In the genomic region with DNA sequence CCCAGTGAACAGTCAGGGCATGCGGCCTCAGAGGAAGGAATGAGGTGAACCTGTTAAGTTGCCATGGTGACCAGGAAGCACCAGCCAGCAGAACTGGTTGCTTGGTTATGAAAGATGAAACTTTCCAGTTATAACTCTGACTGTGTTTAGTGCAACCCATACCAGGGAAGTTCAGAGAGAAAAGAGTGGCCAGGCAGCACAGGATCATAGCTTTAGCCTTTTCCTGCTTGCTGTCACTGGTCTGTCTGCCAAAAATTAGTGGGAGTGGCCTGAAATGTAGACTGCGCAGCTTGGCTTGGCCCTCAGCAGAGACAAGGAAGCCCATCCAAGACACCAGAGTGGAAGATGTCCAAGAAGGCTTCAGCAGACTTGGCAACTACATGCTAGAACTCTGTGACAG, we compare ENCODE assay signal across 8 mouse cellular contexts.
A peak's percentile ranks its signal among the peaks of the same experiment; 100 is the strongest.
DNase-seq lines count a peak whose midpoint lies in the region; ATAC-seq lines count a peak whose summit lies in the region.

No protein-coding gene starts in this region.

- H3K4me3 ChIP-seq in embryonic facial prominence, embryonic 14.5 days (ENCODE audit: low read depth, low read length): no peak overlapping the region
- H3K4me3 ChIP-seq in hindbrain, embryonic 10.5 days: no peak overlapping the region

- H3K4me2 ChIP-seq in embryonic facial prominence, embryonic 14.5 days (ENCODE audit: low read depth, low read length): no peak overlapping the region

- no peaks in the 10 kb centered on the region for H3K27me3 ChIP-seq in embryonic facial prominence, embryonic 14.5 days (replicated peaks; ENCODE audit: control insufficient read depth, insufficient read depth, low read length)
- no peaks in the 10 kb centered on the region for H3K27me3 ChIP-seq in hindbrain, embryonic 10.5 days (ENCODE audit: insufficient read depth, poor library complexity, severe bottlenecking)

- H3K9ac ChIP-seq in embryonic facial prominence, embryonic 14.5 days (ENCODE audit: low read depth, low read length): no peak overlapping the region

- H3K36me3 ChIP-seq in embryonic facial prominence, embryonic 14.5 days (ENCODE audit: control insufficient read depth, insufficient read depth, low read length): no peaks in the 10 kb centered on the region
- no peaks in the 10 kb centered on the region for H3K36me3 ChIP-seq in hindbrain, embryonic 10.5 days

- H3K4me1 ChIP-seq in embryonic facial prominence, embryonic 14.5 days (ENCODE audit: control insufficient read depth, insufficient read depth, low read length): peaks cover 4% of the 10 kb centered on the region
- H3K4me1 ChIP-seq in hindbrain, embryonic 10.5 days (replicated peaks): no peaks in the 10 kb centered on the region

- WGBS in embryonic facial prominence, embryonic 14.5 days: 61% methylated on average over 2 of the region's 2 CpGs
- WGBS in hindbrain, embryonic 10.5 days: 89% methylated on average over 2 of the region's 2 CpGs

- ATAC-seq in embryonic facial prominence, embryonic 14.5 days (ENCODE audit: low read depth): peak; percentile 63
- no peak for ATAC-seq in monocyte, adult 5-6 weeks (replicated peaks; ENCODE audit: insufficient number of reproducible peaks, low FRiP score, low TSS enrichment, poor library complexity, severe bottlenecking)

- peak; percentile 20 to 28 for DNase-seq in layer of hippocampus, postnatal 10 days (ENCODE audit: low spot score in 2 of 2)
- no peak for DNase-seq in layer of hippocampus, postnatal 25 days (ENCODE audit: extremely low spot score in 1 of 2, low spot score in 1 of 2)
- DNase-seq in adipocyte (ENCODE audit: low spot score): peak; percentile 91
- peak; percentile 55 for DNase-seq in embryonic facial prominence, embryonic 14.5 days (ENCODE audit: low spot score)
- peak; percentile 56 for DNase-seq in induced T-regulatory cell, adult 2 months (ENCODE audit: low read depth)
- DNase-seq in lung, postnatal 25 days (ENCODE audit: low spot score): peak; percentile 58
- no peak for DNase-seq in hindbrain, embryonic 10.5 days (ENCODE audit: low spot score)

- H3K27ac ChIP-seq in embryonic facial prominence, embryonic 14.5 days (replicated peaks; ENCODE audit: low read depth, low read length): 0 out of 2 replicates have a peak overlapping the region, but pooled peaks have one; percentile 15
- no peak overlapping the region for H3K27ac ChIP-seq in hindbrain, embryonic 10.5 days

- no peaks in the 10 kb centered on the region for H3K9me3 ChIP-seq in embryonic facial prominence, embryonic 14.5 days (ENCODE audit: control insufficient read depth, low read length)
- no peaks in the 10 kb centered on the region for H3K9me3 ChIP-seq in hindbrain, embryonic 10.5 days

Comparison
In these comparisons a context has a peak if more than half of its experiments do, and no peak if none do; other contexts are left out.
1. DNase-seq: peak in layer of hippocampus, postnatal 10 days (2 of 2), adipocyte (single experiment), embryonic facial prominence, embryonic 14.5 days (single experiment), induced T-regulatory cell, adult 2 months (single experiment) and lung, postnatal 25 days (single experiment); none in layer of hippocampus, postnatal 25 days (0 of 2) and hindbrain, embryonic 10.5 days (single experiment).